Mouse (Mus musculus) stomach, embryonic 16.5 days (tissue): Measurements from ENCODE around the gene Rock2. TPM values are rescaled to one million over a fixed set of nuclear protein-coding genes. Genes with fewer than 3 reads are reported as not detected.
A peak's percentile ranks its signal among the peaks of the same experiment; 100 is the strongest.

ENCODE experiments used
- ATAC-seq: fragments of 200-750 bp; cut with Nextera tagmentation; 2 replicates; pipeline ENCODE4 v1.8.0; 2017; ENCODE audit warnings: moderate number of reproducible peaks, moderate TSS enrichment; ENCODE audit not compliant: insufficient read depth, low FRiP score
- H3K27ac ChIP-seq: fragments of 300-500 bp; sonication (generic); 2 replicates; pipeline ENCODE4 v1.5.1; 2014; ENCODE audit warnings: low read length
- H3K27me3 ChIP-seq: fragments of 300-500 bp; sonication (generic); 2 replicates; pipeline ENCODE4 v1.6.1; 2014; ENCODE audit warnings: low read length, control low read depth, mixed read lengths; ENCODE audit not compliant: control insufficient read depth, insufficient read depth
- H3K36me3 ChIP-seq: fragments of 300-500 bp; sonication (generic); 2 replicates; pipeline ENCODE4 v1.6.1; 2014; ENCODE audit warnings: low read length; ENCODE audit not compliant: control insufficient read depth, insufficient read depth
- H3K4me1 ChIP-seq: fragments of 300-500 bp; sonication (generic); 2 replicates; pipeline ENCODE4 v1.6.1; 2014; ENCODE audit warnings: low read length, control low read depth, mixed read lengths; ENCODE audit not compliant: control insufficient read depth, insufficient read depth
- H3K4me2 ChIP-seq: fragments of 300-500 bp; sonication (generic); 2 replicates; pipeline ENCODE4 v1.6.1; 2014; ENCODE audit warnings: low read depth, low read length, mixed read lengths
- H3K4me3 ChIP-seq: fragments of 300-500 bp; sonication (generic); replicated peaks from 2 replicates; pipeline ENCODE4 v1.5.1; 2014; ENCODE audit warnings: mild to moderate bottlenecking, low read length
- H3K9ac ChIP-seq: fragments of 300-500 bp; sonication (generic); 2 replicates; pipeline ENCODE4 v1.6.1; 2014; ENCODE audit warnings: low read length
- H3K9me3 ChIP-seq: fragments of 300-500 bp; sonication (generic); replicated peaks from 2 replicates; pipeline ENCODE4 v1.6.1; 2016; ENCODE audit warnings: low read length, control low read depth; ENCODE audit not compliant: control insufficient read depth
- WGBS: fragments of 180-500 bp; shearing (Covaris S2); extraction: QIAGEN DNeasy Blood & Tissue Kit; methylation state at CpG from one replicate; pipeline ENCODE4 v1.1.7; 2014; 5-methylcytosine and 5-hydroxymethylcytosine counted together
- polyA plus RNA-seq: library from polyadenylated mRNA; unstranded; fragments of >200 nt; fragmentation: Nextera tagmentation; extraction: Ambion mirVana; gene quantifications from 2 replicates; pipeline ENCODE4 v1.2.1, GENCODE M21; 2015

Gene Rock2
- polyA plus RNA-seq, 1 experiment from 2014 or later, result 16.5 TPM

DNA sequence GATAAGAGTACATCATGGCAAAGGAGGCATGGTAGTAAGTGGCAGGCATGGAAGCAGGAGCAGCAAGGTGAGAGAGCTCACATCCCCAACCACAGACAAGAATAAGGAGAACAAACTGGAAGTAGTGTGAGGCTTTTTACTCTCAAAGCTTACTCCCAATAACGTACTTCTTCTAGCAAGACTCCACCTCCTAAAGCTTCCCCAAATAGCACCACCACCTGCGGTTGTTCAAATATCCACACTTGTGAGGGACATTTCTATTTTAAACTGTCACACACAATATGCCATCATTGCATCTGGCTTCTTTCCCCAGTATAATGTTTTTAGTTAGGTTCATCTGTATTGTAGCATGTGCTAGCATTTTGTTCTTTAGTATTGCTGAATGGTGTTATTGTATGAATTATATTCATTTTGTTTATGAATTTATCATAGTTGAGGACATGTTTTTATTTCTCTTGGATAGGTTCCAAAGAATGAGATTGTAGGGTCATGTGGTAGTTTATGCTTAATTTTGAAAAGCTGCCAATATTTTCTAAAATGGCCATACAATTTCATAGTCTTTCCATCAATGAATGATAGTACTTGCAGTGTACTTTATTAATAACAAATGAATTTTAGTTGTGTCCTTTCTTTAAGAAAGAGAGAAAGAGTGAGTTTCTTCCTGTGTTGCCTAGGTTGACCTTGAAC is 9.4 kb downstream of the Rock2 start:
- Histone ChIP-seq H3K4me3 (no peak overlapping the region), H3K9me3 (no peaks in the 10 kb centered on the region), H3K9ac (no peak overlapping the region), H3K4me2 (no peak overlapping the region), H3K27me3 (no peaks in the 10 kb centered on the region), H3K27ac (no peak overlapping the region), H3K36me3 (no peaks in the 10 kb centered on the region), H3K4me1 (peaks cover 5% of the 10 kb centered on the region)
- 46% methylated on average over 2 of the region's 2 CpGs for WGBS
- ATAC-seq, result no peak

DNA sequence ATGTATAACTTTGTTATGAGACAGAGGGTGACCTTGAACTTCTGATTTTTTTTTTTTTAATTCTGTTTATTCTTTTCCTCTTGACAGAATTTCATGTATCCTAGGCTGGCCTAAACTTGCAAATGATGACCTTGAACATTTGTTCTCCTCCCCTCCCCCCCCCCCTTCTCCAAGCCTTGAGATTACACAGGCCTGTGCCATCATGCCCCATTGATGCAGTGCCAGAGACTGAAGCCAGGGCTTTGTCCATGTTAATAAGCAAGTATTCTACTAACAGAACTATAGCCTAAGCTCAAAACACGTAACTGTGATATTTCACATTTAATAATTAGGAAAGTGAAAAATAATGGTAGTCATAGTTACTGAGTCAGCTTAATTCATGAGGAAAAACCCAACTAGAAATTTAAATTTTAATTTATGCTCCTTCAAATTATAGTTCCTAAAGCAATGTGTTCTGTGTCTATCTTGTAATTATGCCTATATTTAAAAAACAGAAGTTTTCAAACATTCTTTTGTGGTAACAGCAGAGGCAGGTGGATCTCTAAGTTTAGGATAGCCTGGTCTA is 12.7 kb downstream of the Rock2 start:
- Histone ChIP-seq H3K4me1 (no peaks in the 10 kb centered on the region), H3K4me2 (no peak overlapping the region), H3K27ac (no peak overlapping the region), H3K27me3 (no peaks in the 10 kb centered on the region), H3K4me3 (no peak overlapping the region), H3K9ac (no peak overlapping the region), H3K36me3 (no peaks in the 10 kb centered on the region), H3K9me3 (no peaks in the 10 kb centered on the region)
- 78% methylated on average over 1 of the region's 1 CpGs for WGBS
- no peak for ATAC-seq

DNA sequence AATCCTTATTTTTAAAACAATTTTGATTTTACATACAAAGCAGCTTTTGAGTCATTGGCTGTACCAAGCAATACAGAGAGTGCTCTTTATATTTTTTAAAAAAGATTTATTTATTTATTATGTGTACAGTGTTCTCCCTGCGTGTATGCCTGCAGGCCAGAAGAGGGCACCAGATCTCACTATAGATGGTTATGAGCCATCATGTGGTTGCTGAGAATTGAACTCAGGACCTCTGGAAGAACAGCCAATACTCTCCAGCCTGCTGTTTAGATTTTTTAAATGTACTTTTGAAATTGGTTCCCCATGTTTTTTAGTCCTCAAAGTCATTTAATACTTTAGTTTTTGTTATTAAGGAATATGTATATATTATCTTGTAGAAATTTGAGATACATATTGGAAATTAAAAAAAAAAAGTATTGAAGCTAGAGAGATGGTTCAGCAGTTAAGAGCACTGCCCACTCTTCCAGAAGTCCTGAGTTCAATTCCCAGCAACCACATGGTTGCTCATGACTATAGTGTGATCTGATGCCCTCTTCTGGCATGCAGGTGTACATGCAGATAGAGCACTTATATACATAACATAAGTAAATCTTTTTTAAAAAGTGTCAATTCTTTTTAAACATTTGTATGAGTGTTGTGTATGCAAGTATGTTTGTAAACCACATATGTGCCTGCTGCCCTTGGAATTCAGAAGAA is 13.4 kb downstream of the Rock2 start:
- Histone ChIP-seq H3K9me3 (no peaks in the 10 kb centered on the region), H3K27me3 (no peaks in the 10 kb centered on the region), H3K27ac (no peak overlapping the region), H3K4me1 (no peaks in the 10 kb centered on the region), H3K4me2 (no peak overlapping the region), H3K9ac (no peak overlapping the region), H3K4me3 (no peak overlapping the region), H3K36me3 (no peaks in the 10 kb centered on the region)
- ATAC-seq, result no peak
- WGBS, result 91% methylated on average over 1 of the region's 1 CpGs

DNA sequence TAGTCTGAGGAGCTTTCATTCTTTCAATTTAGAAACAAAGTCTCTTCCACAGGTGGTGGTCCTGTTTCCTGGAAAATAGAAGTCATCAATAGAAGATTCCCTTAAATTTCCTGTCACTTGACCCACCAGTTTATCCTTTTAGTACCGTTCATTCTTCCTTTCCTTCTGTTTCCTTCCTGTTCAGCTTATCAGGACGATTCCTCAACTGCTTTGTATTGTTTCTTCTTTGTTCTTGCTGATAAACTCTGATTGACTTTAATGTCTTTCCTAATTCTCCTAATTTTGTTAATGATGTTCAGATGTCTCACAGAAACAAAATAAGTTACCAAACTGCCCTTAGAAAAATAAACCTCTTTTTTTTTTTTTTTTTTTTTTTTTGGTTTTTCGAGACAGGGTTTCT is 16.8 kb downstream of the Rock2 start:
- H3K4me3 ChIP-seq, result no peak overlapping the region
- 62% methylated on average over 2 of the region's 3 CpGs for WGBS

DNA sequence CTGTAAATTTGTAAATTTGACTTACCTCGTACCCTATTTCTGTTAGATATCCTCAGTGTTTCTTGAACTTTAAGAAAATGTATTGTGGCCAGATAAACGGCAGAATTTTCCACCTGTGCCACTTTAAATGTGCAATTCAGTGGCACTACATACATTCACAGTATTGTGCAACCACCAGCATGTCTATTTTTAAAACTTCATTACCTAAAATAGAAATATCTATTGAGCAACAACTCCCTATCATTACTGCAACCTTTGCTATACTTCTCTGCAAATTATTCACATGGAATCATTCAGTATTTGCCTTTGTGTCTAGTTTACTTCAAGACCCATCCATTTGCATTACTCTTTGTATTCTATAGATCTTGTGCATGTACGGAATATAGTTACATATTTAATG is 17.9 kb downstream of the Rock2 start:
- Histone ChIP-seq H3K4me2 (no peak overlapping the region), H3K4me3 (no peak overlapping the region), H3K4me1 (no peaks in the 10 kb centered on the region), H3K27me3 (no peaks in the 10 kb centered on the region), H3K27ac (no peak overlapping the region), H3K9ac (no peak overlapping the region), H3K36me3 (no peaks in the 10 kb centered on the region), H3K9me3 (no peaks in the 10 kb centered on the region)
- no peak for ATAC-seq
- 89% methylated on average over 3 of the region's 3 CpGs for WGBS

More for the DNA sequence above, 16.8 kb downstream of the Rock2 start:
- H3K4me2 ChIP-seq, result no peak overlapping the region
- no peak for ATAC-seq
- no peaks in the 10 kb centered on the region for H3K9me3 ChIP-seq
- no peaks in the 10 kb centered on the region for H3K36me3 ChIP-seq
- H3K27ac ChIP-seq, result no peak overlapping the region
- no peak overlapping the region for H3K9ac ChIP-seq
- no peaks in the 10 kb centered on the region for H3K4me1 ChIP-seq
- H3K27me3 ChIP-seq, result no peaks in the 10 kb centered on the region

DNA sequence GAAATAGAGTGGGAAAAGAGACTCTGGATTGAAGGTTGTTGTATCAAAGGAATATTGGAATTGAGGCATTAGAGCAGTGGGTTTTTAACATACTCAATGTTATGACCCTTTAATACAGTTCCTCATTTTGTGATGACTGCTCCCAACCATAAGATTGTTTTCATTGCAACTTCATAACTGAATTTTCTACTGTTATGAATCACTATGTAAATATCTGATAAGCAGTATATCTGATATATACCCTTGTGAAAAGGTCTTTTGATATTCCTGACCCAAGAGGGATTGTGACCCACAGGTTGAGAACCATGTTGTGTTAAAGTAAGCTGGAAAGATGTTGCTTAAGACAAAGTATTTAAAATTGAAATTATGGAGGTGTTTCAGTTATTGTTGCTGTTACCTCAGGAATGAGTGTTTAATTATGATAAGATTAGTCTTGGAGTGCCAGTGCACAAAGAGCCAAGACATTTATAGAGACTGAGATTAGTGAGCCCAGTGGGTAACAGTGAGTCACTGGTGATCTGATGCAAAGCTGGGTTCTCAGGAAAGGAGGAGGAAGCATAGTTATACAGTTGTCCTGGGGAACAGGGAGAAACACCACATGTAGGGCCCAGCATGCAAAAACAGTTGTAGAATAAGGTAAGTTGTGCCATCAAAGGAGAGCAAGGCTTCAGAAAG is 25.6 kb downstream of the Rock2 start:
- H3K4me1 ChIP-seq, result 0 out of 2 replicates have a peak, but pooled peaks cover 3% of the 10 kb centered on the region
- H3K9ac ChIP-seq, result no peak overlapping the region
- H3K9me3 ChIP-seq, result no peaks in the 10 kb centered on the region
- H3K27me3 ChIP-seq, result no peaks in the 10 kb centered on the region
- H3K4me2 ChIP-seq, result no peak overlapping the region
- ATAC-seq, result peak; percentile 78; the same call in 1 of the 2 replicates
- no peak overlapping the region for H3K27ac ChIP-seq
- no peaks in the 10 kb centered on the region for H3K36me3 ChIP-seq
- H3K4me3 ChIP-seq, result no peak overlapping the region

DNA sequence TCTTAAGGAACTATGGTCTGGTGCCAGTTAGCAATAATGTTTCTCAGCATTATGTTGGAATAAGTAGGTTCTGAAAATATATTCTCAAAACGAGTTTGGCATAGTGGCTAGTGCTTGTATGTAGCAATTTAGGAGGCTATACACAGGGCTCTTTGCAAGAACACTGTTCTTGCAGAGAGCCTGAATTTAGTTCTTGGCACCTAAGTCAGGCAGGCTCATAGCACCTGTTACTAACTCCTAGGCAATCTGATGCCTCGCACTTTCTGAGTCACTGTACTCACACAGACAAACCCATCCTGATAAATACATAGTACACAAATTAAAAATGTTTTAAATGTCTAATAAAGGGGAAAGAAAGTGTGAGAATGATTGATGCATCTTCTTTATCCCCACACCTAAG is 33.2 kb downstream of the Rock2 start:
- Histone ChIP-seq H3K36me3 (peaks cover 12% of the 10 kb centered on the region; the same call in 1 of the 2 replicates), H3K27ac (no peak overlapping the region), H3K4me3 (no peak overlapping the region), H3K4me1 (no peaks in the 10 kb centered on the region), H3K9ac (no peak overlapping the region), H3K27me3 (no peaks in the 10 kb centered on the region), H3K4me2 (no peak overlapping the region), H3K9me3 (no peaks in the 10 kb centered on the region)
- 90% methylated on average over 2 of the region's 2 CpGs for WGBS
- no peak for ATAC-seq

DNA sequence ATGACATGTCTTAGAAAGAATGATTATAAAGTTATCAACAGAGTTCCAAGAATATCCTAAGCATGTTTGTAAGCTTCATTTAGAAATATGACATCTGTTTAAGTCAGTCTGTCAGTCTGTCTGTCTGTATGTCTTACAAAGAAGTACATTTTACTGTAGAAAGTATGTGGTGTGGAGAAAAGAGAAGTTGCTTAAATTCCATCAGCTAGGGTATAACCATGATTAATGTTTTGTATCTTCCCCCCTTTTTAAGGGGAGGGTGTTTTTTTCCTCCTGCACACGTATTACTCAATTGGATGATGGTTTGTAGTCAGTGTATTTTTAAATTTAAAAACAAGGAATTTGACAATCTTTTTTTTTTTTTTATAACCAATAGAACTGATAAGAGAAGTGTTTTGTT is 39.7 kb downstream of the Rock2 start:
- no peaks in the 10 kb centered on the region for H3K9me3 ChIP-seq
- no peaks in the 10 kb centered on the region for H3K4me1 ChIP-seq
- no peak overlapping the region for H3K4me3 ChIP-seq
- peaks cover 16% of the 10 kb centered on the region; the same call in 1 of the 2 replicates for H3K36me3 ChIP-seq
- no peak overlapping the region for H3K4me2 ChIP-seq
- H3K27me3 ChIP-seq, result no peaks in the 10 kb centered on the region
- 58% methylated on average over 1 of the region's 1 CpGs for WGBS
- ATAC-seq, result no peak
- no peak overlapping the region for H3K9ac ChIP-seq
- H3K27ac ChIP-seq, result no peak overlapping the region

DNA sequence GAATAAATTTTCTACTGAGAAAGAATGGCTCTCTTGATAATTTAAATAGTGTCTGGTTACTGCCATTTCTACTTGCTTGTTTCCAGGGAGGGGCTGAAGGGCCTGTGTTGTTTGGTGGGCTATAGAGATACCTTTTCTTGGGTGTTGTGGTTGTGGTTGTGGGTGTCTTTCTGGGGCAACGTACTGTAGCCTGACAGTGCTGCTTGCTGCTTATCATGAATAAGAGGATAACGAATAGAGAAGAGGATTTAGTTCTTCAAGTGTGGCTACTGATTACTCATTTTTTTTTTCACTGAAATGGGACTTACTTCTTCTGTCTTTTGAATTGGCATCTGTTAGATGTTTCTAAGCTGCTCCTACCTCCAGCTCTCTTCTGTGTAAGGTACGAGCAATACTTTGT is 47.3 kb downstream of the Rock2 start:
- peaks cover 3% of the 10 kb centered on the region; the same call in 1 of the 2 replicates for H3K36me3 ChIP-seq
- H3K4me3 ChIP-seq, result no peak overlapping the region
- no peaks in the 10 kb centered on the region for H3K27me3 ChIP-seq
- no peak overlapping the region for H3K9ac ChIP-seq
- no peak for ATAC-seq
- no peaks in the 10 kb centered on the region for H3K9me3 ChIP-seq
- H3K27ac ChIP-seq, result no peak overlapping the region
- no peaks in the 10 kb centered on the region for H3K4me1 ChIP-seq
- H3K4me2 ChIP-seq, result no peak overlapping the region
- 65% methylated on average over 3 of the region's 3 CpGs for WGBS
